Mouse (Mus musculus) left cerebral cortex, adult 9 months (tissue): Measurements from ENCODE around the gene Tnip2.
A peak's percentile ranks its signal among the peaks of the same experiment; 100 is the strongest.

Experiments
- DNase-seq, 2 experiments: peaks; one replicate each; pipeline ENCODE4 v3.0.0; 2022; ENCODE audit warnings: low spot score in 2 of 2

Tnip2 gene

DNA sequence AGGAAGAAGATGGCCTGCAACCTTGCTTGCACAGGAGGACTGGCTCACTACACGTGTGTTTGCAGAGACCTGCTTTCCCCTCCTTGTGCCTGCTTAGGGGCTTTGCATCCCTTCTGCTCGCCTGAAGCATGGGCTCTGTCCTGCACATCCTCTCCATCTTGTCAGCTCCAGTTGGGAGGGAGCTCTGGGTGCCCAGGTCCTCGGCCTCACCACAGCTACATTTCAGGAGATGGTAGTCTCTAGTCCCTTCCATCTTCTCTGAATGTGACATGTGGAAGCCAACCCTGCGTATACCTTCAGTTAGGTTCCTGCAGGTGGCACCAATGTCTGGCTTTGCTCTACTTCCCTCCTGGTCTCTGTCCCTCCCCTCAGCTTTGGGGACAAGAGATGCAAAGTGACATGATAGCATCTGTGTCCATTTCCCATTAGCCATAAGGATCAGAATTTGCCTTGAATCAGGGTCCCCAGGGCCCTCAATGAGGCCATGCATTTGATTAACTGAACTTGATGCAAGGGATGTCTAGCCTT is 10.2 kb upstream of the Tnip2 start:
- no peak for DNase-seq

GRCm38 (mm10) chr5:34521337-34521736 is 7.5 kb upstream of the Tnip2 start:
- DNase-seq: no peak

- peak in 1 of 2 experiments; percentile 43 for DNase-seq
These were observed 6.8 kb upstream of the Tnip2 start for GRCm38 (mm10) chr5:34520458-34521209.

GRCm38 (mm10) chr5:34519389-34519910 is 5.7 kb upstream of the Tnip2 start:
- DNase-seq: no peak

- peak in 1 of 2 experiments; percentile 86 for DNase-seq
These were observed 4.1 kb upstream of the Tnip2 start for GRCm38 (mm10) chr5:34517913-34518312.

DNA sequence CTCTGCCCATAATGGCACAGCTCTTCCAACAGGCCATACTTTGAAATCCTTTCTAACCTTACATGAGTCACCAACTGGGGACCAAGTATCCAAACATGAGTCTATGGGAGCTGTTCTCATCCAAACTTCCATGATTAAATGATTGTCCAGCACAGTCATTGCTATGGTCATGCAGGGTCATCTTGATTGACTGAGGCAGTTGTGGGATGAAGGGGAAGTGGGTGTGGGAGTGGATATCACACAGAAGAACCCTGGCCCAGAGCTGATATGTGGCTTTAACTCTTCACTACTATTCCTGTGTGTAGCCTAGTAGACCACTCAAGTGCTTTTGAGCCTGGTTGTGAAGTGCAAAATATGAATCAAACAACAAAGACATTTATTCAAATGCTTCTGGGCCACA is 1.3 kb upstream of the Tnip2 start:
- no peak for DNase-seq

DNA sequence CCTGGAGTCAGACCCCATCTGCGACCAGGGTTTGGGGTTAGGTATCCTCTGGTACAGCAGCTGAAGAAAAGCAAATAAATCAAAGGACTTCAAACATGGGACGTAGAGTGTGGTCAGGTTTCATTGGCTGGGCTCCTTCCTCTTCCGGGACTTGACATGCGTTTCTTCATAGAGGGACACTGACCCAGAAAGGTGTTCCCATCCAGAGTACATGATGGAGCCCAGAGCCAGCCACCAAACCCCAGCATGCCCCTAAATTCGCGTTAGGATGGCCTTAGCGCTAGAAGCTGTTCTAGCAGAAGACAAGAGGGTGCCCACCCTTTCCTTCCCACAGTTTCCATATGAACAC is 401 bp upstream of the Tnip2 start:
- no peak for DNase-seq

GRCm38 (mm10) chr5:34512486-34512885 is 1.3 kb downstream of the Tnip2 start:
- DNase-seq: no peak

DNA sequence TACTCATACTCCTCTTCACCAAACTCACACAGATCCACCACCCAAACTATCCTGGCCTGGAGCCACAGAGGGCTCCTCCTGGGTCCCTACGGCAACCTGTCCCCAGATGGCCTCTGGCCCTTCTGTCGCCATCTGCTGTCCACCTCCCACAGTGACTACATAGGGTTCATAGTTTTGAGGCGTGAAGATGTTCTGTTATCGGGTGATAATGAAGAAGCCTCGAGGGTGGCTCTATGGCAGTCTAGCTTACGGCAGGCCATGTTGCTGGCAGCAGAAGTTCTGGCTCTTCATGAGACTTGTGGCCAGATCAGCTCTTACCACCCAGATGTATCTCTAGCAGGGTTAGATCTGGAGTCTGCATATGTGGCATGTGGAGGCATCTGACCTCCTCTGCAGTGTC is 11.0 kb downstream of the Tnip2 start:
- DNase-seq: no peak

GRCm38 (mm10) chr5:34502411-34502810 is 11.4 kb downstream of the Tnip2 start:
- no peak for DNase-seq

- no peak for DNase-seq
These were observed 12.2 kb downstream of the Tnip2 start for GRCm38 (mm10) chr5:34501588-34501987.

- DNase-seq: no peak
These were observed 12.9 kb downstream of the Tnip2 start for GRCm38 (mm10) chr5:34500886-34501285.

- DNase-seq: no peak
These were observed 17.0 kb downstream of the Tnip2 start for GRCm38 (mm10) chr5:34496745-34497144.

GRCm38 (mm10) chr5:34489418-34489787 is 24.4 kb downstream of the Tnip2 start:
- DNase-seq: no peak

GRCm38 (mm10) chr5:34488741-34489417 is 24.9 kb downstream of the Tnip2 start:
- DNase-seq: no peak

- DNase-seq: peak in 1 of 2 experiments; percentile 56
These were observed 26.3 kb downstream of the Tnip2 start for GRCm38 (mm10) chr5:34487320-34488090.

- no peak for DNase-seq
These were observed 28.1 kb downstream of the Tnip2 start for GRCm38 (mm10) chr5:34485731-34486130.

DNA sequence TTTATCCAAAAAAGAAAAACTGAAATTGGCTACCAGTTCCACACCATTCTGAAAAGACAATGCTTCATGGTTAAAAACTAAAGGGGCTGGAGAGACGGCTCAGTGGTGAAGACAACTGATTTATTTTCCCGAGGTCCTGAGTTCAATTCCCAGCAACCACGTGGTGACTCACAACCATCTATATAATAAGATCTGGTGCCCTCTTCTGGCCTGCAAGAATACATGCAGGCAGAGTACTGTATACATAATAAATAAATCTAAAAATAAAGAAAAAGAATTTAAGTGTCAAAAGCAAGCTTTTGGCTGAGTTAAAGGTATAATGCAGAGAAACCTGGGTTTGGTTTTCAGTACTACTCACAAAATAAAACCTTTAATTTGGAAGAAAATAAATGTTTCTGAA is 32.9 kb downstream of the Tnip2 start:
- no peak for DNase-seq

- no peak for DNase-seq
These were observed 45.6 kb downstream of the Tnip2 start for GRCm38 (mm10) chr5:34468039-34468775.

DNA sequence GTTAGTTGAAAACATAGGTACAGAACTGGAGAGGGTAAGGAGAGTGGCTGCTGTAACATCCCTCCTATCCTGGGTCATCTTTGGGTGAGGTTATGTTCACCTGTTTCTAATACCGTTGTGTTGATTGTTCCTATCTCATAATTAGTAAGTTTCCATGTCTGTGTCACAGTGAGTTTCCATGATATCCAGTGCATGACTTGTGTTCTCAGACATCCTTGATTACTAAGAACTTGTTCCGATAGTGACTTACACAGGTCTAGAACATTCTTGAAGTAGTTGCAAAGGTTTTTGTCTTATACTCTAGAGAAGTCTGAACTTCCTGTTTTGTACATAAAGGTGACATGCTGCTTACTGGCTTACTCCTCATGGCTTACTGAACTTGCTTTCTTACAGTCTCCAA is 47.1 kb downstream of the Tnip2 start:
- DNase-seq: no peak

- no peak for DNase-seq
These were observed 47.7 kb downstream of the Tnip2 start for GRCm38 (mm10) chr5:34466079-34466478.

DNA sequence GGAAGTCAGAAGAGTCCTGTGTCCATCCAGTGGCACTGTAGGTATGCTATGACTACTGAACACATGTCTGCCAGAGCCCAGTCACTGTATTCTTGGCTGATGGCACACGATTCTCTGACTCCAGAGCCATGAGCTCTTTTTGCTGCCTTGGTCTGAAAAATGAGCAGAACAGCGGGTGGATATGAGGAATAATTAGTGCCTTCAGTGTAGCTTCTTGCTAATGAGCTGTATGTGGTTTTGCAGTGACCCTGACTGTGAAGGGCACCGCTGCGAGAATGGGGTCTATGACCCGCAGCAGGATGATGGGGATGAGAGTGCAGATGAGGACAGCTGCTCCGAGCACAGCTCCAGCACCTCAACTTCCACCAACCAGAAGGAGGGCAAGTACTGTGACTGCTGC is 52.0 kb downstream of the Tnip2 start:
- DNase-seq: no peak
